Mouse (Mus musculus) frontal cortex, adult (tissue): ENCODE results near the gene Hectd1.
A peak's percentile ranks its signal among the peaks of the same experiment; 100 is the strongest.

Experiments used
- ATAC-seq: cut with Nextera tagmentation; 2 replicates; pipeline ENCODE4 v1.9.2; 2017; ENCODE audit warnings: mild to moderate bottlenecking, moderate library complexity, mixed read lengths; ENCODE audit not compliant: low TSS enrichment

The Hectd1 gene

GRCm38 (mm10) chr12:51829290-51830076, at the start of gene Hectd1:
Hectd1 (minus strand) TSS chr12:51829536.
- ATAC-seq, result peak; percentile 84

GRCm38 (mm10) chr12:51871446-51872144, 42.3 kb upstream of the Hectd1 start:
- ATAC-seq, result no peak

GRCm38 (mm10) chr12:51869511-51869910, 40.2 kb upstream of the Hectd1 start:
- ATAC-seq, result no peak

GRCm38 (mm10) chr12:51867076-51867475, 37.7 kb upstream of the Hectd1 start:
- no peak for ATAC-seq

- peak; percentile 38; the same call in 1 of the 2 replicates for ATAC-seq
Observed at GRCm38 (mm10) chr12:51866226-51866910, 37.0 kb upstream of the Hectd1 start.

GRCm38 (mm10) chr12:51865790-51866179, 36.4 kb upstream of the Hectd1 start:
- 0 out of 2 replicates have a peak, but pooled peaks have one; percentile 31 for ATAC-seq

GRCm38 (mm10) chr12:51865061-51865789, 35.9 kb upstream of the Hectd1 start:
- ATAC-seq, result no peak

- no peak for ATAC-seq
Observed at GRCm38 (mm10) chr12:51863116-51864002, 34.0 kb upstream of the Hectd1 start.

GRCm38 (mm10) chr12:51858134-51859028, 29.0 kb upstream of the Hectd1 start:
- no peak for ATAC-seq

- no peak for ATAC-seq
Observed at GRCm38 (mm10) chr12:51856768-51857295, 27.5 kb upstream of the Hectd1 start.

GRCm38 (mm10) chr12:51855872-51856271, 26.5 kb upstream of the Hectd1 start:
- no peak for ATAC-seq

- no peak for ATAC-seq
Observed at GRCm38 (mm10) chr12:51855453-51855852, 26.1 kb upstream of the Hectd1 start.

- ATAC-seq, result no peak
Observed at GRCm38 (mm10) chr12:51851617-51852016, 22.3 kb upstream of the Hectd1 start.

- ATAC-seq, result no peak
Observed at GRCm38 (mm10) chr12:51851155-51851554, 21.8 kb upstream of the Hectd1 start.

GRCm38 (mm10) chr12:51850339-51850738, 21.0 kb upstream of the Hectd1 start:
- ATAC-seq, result no peak

- ATAC-seq, result no peak
Observed at GRCm38 (mm10) chr12:51849902-51850301, 20.6 kb upstream of the Hectd1 start.

GRCm38 (mm10) chr12:51847953-51848680, 18.8 kb upstream of the Hectd1 start:
- no peak for ATAC-seq

- ATAC-seq, result no peak
Observed at GRCm38 (mm10) chr12:51845261-51845660, 15.9 kb upstream of the Hectd1 start.

GRCm38 (mm10) chr12:51844771-51845256, 15.5 kb upstream of the Hectd1 start:
- ATAC-seq, result peak; percentile 99
